Mouse (Mus musculus) cerebellum, adult 11 months (tissue): Measurements from ENCODE around the gene Bag3.
"Not testable (repeated sequence)": the region's sequence is repeated elsewhere in the genome, so short reads cannot be mapped to it uniquely, and the experiment has no call there.

Experiments used
- DNase-seq: peaks from one replicate; pipeline ENCODE4 v3.0.0; 2022

The Bag3 gene

DNA sequence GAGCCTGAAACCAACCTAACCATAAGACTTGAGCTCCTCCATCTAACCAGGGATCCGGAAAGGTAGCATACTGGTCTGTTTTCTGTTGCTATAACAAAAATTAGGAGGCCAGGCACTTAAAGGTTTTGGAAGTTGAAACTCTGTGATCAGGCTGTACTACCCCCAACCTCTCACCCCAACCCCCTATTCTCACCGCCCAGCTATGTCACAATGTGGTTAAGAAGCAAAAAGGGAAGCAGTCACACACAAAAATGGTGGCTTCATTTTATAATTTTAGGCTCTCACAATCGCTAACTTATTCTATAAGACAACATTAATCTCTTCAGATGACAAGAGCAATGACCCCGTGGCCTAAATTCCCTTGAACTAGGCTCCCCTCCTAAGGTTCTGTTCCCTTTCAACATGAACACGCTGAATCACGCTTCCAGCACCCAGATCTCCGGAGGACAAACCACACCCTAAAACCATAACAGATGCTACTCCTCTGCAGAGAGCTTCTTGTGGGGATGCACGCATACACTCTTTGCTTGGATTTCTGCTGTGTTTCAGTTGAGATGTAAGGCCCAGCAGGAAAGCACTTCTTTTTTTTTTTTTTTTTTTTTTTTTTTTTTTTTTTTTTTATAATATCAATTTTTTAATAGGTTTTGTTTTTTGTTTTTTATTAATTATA, 46.7 kb downstream of the Bag3 start:
- no peak for DNase-seq

DNA sequence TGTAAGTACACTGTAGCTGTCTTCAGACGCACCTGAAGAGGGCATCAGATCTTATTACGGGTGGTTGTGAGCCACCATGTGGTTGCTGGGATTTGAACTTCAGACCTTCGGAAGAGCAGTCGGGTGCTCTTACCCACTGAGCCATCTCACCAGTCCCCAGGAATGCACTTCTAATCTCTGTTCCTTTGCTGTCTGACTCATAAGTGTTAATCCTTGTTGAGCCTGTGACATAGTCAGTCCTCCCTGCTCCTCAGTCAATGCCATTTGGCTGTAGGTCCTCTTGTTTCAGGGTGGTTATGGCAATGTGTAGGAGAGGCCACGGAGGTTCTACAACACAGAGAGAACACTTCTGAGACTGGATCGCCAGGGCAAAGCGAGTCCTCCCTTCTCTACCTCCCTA, 47.2 kb downstream of the Bag3 start:
- not testable (repeated sequence) for DNase-seq

DNA sequence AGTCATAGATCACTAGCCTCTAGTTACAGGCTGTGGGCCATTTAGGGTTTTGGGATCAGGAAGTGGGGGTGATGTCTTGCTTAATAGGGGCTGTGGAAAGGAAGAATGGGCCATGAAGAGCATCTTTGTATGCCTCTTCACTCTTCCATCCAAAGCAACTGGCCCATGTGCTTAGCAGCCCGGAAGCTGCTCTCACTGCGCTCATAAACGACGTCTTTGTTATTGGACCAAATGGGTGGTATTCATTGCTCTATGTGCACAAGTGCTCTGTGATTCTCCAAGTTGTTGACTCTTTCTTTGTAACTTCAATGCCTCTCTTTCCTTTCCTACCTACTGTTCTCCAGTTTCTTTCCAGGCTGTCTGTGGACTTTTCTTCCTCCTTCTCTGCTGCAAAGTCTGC, 48.6 kb downstream of the Bag3 start:
- DNase-seq = no peak

GRCm38 (mm10) chr7:128575211-128575610, 51.8 kb downstream of the Bag3 start:
- DNase-seq = no peak

- DNase-seq = no peak
Measured at GRCm38 (mm10) chr7:128575794-128576193, 52.4 kb downstream of the Bag3 start.

DNA sequence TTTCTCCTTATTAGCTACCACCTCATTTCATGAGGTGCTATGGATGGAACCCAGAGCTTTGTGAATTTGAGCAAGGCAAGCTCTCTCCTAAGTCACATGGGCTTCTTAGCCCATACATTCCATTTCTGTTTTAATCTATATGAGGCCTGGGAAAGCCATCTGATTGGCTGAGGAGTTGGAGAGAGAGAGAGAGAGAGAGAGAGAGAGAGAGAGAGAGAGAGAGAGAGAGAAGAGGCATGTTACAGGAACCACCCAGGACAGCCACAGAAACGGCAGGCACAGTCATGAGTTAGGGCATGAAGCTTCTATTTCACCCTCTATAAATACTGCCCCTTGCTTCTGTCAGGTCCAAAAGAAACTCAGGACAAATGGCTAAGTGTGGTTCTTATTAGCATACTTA, 54.2 kb downstream of the Bag3 start:
- DNase-seq = no peak

DNA sequence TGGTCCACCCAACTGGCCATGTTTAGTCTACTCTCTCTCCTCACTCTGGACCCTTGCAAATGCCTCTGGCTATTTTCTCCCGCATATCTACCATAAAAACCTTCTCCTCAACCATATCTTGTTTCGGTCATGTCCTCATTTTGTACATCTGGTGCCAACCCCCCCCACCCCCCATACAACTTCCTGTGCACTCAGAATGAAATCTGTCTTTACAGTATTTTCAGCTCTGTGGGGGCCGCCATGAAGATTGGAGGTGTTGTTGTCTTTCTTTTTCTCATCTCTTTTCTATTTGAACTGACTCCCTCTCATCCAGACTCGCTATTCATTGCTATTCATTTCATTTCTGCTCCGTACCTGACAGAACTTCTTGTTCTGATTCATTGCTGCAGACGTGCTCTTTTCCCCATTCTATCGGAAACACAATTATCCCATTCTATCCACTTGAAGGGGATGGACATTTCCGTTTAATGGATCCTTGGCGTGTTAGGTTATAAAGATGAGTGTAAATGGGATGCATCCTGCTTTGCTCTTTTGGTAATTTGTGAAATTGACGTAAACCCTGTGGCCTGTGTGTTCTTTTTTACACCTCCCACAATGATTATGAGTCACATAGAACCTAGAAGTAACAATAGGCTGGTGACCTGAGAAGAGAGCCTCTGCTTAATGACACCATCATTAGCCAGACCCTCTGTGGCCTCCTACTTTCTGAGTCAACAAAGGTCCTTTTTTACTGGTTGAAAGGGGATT, 55.0 kb downstream of the Bag3 start:
- DNase-seq = no peak

GRCm38 (mm10) chr7:128579381-128579780, 56.0 kb downstream of the Bag3 start:
- no peak for DNase-seq

- DNase-seq = no peak
Measured at GRCm38 (mm10) chr7:128580318-128580717, 56.9 kb downstream of the Bag3 start.

DNA sequence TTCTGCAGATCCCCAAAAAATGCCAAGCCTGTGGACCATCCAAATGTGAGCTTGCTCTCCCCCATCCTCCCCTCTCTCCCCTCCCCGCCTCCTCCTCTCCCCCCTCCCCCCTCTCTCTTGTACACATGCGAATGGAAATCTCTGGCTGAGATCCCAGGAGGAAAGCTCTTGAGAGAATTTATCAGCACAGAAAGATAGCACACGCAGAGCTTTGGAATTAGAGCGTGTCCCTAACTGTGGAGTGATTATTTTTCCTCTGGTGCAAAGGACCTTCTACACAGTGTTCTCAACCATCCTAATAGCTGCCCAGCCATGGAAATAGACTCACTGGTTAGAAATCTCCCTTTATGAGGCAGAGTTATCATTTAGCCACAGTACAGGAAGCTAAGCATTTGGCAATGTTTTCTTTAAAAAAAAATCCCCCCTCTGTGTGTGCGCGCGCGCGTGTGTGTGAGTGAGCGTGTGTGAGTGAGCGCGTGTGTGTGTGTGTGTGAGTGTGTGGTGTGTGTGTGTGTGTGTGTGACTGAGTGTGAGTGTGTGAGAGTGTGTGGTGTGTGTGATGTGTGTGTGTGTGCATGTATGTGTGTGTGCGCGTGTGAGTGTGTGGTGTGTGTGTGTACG, 58.6 kb downstream of the Bag3 start:
- no peak for DNase-seq

- DNase-seq = peak; percentile 42
Measured at GRCm38 (mm10) chr7:128583213-128583948, 60.0 kb downstream of the Bag3 start.

GRCm38 (mm10) chr7:128587334-128587933, 64.0 kb downstream of the Bag3 start:
- DNase-seq = no peak

GRCm38 (mm10) chr7:128591345-128592084, 68.1 kb downstream of the Bag3 start:
- no peak for DNase-seq

- DNase-seq = no peak
Measured at GRCm38 (mm10) chr7:128592118-128592935, 68.9 kb downstream of the Bag3 start.

- no peak for DNase-seq
Measured at GRCm38 (mm10) chr7:128592936-128593241, 69.5 kb downstream of the Bag3 start.

GRCm38 (mm10) chr7:128596274-128596673, 72.9 kb downstream of the Bag3 start:
- no peak for DNase-seq
